In the genomic region with DNA sequence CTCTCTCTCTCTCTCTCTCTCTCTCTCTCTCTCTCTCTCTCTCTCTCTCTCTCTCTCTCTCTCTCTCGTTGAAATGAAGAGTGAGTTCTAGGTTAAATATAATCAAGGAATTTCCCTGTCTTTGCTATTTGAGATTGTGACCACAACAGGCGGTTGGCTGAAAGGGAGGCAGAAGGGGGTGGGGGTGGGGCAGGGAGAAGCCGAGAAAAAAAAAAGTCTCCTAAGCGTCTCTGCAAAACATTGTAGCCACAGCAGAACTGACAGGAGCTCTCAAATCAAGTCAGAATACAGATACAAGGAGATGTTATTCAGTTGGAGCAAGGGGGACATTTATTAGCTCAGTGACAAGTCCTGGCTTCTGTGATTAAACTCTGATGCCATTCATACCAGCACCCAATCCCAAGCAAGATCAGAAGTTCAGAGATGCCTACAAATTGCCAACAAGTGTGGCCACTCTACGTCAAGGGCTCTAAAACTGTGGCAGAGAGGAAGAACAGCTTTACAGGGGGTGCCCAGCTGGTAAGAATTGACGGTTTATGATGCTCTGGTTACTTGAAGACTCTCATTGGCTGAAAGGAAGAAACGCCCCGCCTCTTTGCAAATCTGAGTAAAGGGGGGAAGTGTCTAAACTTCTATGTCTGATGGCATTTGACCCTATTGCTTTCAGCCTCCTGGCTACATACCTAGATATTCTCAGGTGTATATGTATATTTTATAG, we compare ENCODE assay signal across 12 mouse cellular contexts. TPM values are rescaled to one million over a fixed set of nuclear protein-coding genes. Genes with fewer than 3 reads are reported as not detected.
DNase-seq lines count a peak whose midpoint lies in the region; ATAC-seq lines count a peak whose summit lies in the region.
"Had no signal": no experiment of that assay in that cellular context is flagged by ENCODE, and none has a peak within 500 bp of the region (broad histone marks: within the 10 kb centered on the region; RNA-seq: fewer than 3 reads in every experiment).

Gene Trp63 (plus strand): TSS at position 233 of the 718 bp plus-strand sequence.

- H3K27ac ChIP-seq in heart, embryonic 10.5 days, result no peak within 1 kb of the TSS
- no peak within 1 kb of the TSS for H3K27ac ChIP-seq in limb, embryonic 11.5 days (replicated peaks; ENCODE audit: low read depth, low read length)

- H3K36me3 ChIP-seq in heart, embryonic 10.5 days, result no peaks in the 10 kb centered on the region
- no peaks in the 10 kb centered on the region for H3K36me3 ChIP-seq in limb, embryonic 11.5 days (ENCODE audit: control insufficient read depth, insufficient read depth, low read length)

- no peaks in the 10 kb centered on the region for H3K9me3 ChIP-seq in heart, embryonic 10.5 days
- no peaks in the 10 kb centered on the region for H3K9me3 ChIP-seq in limb, embryonic 11.5 days (ENCODE audit: control insufficient read depth, low read length)

- intact Hi-C loops in heart, postnatal 36 days (cut with DNase I), result loop anchor here (10.0 kb wide), 1 partner anchor 261 kb away; no protein-coding TSS in a partner anchor

- no peaks in the 10 kb centered on the region for H3K4me1 ChIP-seq in heart, embryonic 10.5 days
- peaks cover 3% of the 10 kb centered on the region; the same call in 1 of the 2 replicates for H3K4me1 ChIP-seq in limb, embryonic 11.5 days (ENCODE audit: control insufficient read depth, insufficient read depth, low read length)

- no peak for ATAC-seq in limb, embryonic 11.5 days (ENCODE audit: insufficient number of reproducible peaks, low FRiP score, low TSS enrichment, low read depth)
- ATAC-seq: forebrain, embryonic 14.5 days had no signal

- no peaks in the 10 kb centered on the region for H3K27me3 ChIP-seq in heart, embryonic 10.5 days (ENCODE audit: insufficient read depth, poor library complexity, severe bottlenecking)
- no peaks in the 10 kb centered on the region for H3K27me3 ChIP-seq in limb, embryonic 11.5 days (ENCODE audit: control insufficient read depth, insufficient read depth, low read length)

- no peak within 1 kb of the TSS; the same call in 1 of the 2 replicates for H3K4me2 ChIP-seq in limb, embryonic 11.5 days (ENCODE audit: low read depth, severe bottlenecking)

- H3K4me3 ChIP-seq in heart, embryonic 10.5 days, result peak within 1 kb of the TSS; percentile 47
- no peak within 1 kb of the TSS for H3K4me3 ChIP-seq in limb, embryonic 11.5 days (ENCODE audit: low read depth, low read length)

- DNase-seq in heart, embryonic 10.5 days (ENCODE audit: low spot score), result no peak
- DNase-seq in heart, postnatal 36 days, result no peak
- DNase-seq in urinary bladder, adult 2 months (ENCODE audit: low spot score), result no peak
- no peak for DNase-seq in urinary bladder, postnatal 10 days (ENCODE audit: low spot score)
- DNase-seq in limb, embryonic 11.5 days (ENCODE audit: low spot score), result peak; percentile 26
- no peak for DNase-seq in adrenal gland, postnatal 36 days
- DNase-seq in layer of hippocampus, adult 11-12 months (ENCODE audit: low spot score), result no peak
- no peak for DNase-seq in adrenal gland, postnatal 10 days
- DNase-seq: B cell, adult 2 months; midbrain, embryonic 14.5 days had no signal

- no peak within 1 kb of the TSS; the same call in 1 of the 2 replicates for H3K9ac ChIP-seq in limb, embryonic 11.5 days (ENCODE audit: low read length)

- WGBS in heart, embryonic 10.5 days, result 38% methylated on average over 7 of the region's 8 CpGs
- WGBS in limb, embryonic 11.5 days, result 32% methylated on average over 8 of the region's 8 CpGs

RNA-seq across cellular contexts. Expression of gene Trp63, which starts in this region (rescaled TPM):
- polyA plus RNA-seq in heart, embryonic 10.5 days (2016; fragmentation: Nextera tagmentation; extraction: Ambion mirVana), result 1.7 and 5.7 TPM in 2 replicates
- total RNA-seq in heart, postnatal 36 days (2021), result under 1 TPM; 0.14 to 0.56 TPM
- 54.3 and 56.6 TPM in 2 replicates for polyA plus RNA-seq in urinary bladder, adult 2 months (2012; rRNA removed)
- 18.6 and 25.6 TPM in 2 replicates for polyA plus RNA-seq in limb, embryonic 11.5 days (2014; fragmentation: Nextera tagmentation; extraction: Ambion mirVana)
- under 1 TPM; 0.16 to 0.30 TPM for total RNA-seq in adrenal gland, postnatal 36 days (2021)
- under 1 TPM; 0.30 to 0.67 TPM for total RNA-seq in adrenal gland, postnatal 10 days (2021)
- total RNA-seq: common myeloid progenitor, adult 5-6 weeks had no signal
